Mouse (Mus musculus) bone marrow macrophage, adult 2 months (primary cell): ENCODE data around the gene Tspan18. TPM values are rescaled to one million over a fixed set of nuclear protein-coding genes. Genes with fewer than 3 reads are reported as not detected.

Source experiments
- H3K27ac ChIP-seq: 2 replicates; pipeline ENCODE4 v1.5.1; 2012; ENCODE audit warnings: low read depth, low read length; ENCODE audit not compliant: insufficient read depth
- H3K4me1 ChIP-seq: 2 replicates; pipeline ENCODE4 v1.6.1; 2012; ENCODE audit warnings: low read length; ENCODE audit not compliant: control insufficient read depth, insufficient read depth
- H3K4me3 ChIP-seq: 2 replicates; pipeline ENCODE4 v1.5.1; 2012; ENCODE audit warnings: mild to moderate bottlenecking, low read length, moderate library complexity; ENCODE audit not compliant: insufficient read depth
- CTCF ChIP-seq: IDR thresholded peaks from 2 replicates; pipeline ENCODE4 v1.5.1; 2012; ENCODE audit warnings: low read depth, mild to moderate bottlenecking, low read length, moderate library complexity
- POLR2A ChIP-seq: IDR thresholded peaks from 2 replicates; pipeline ENCODE4 v1.6.1; 2012; ENCODE audit warnings: mild to moderate bottlenecking, low read depth, low read length, borderline replicate concordance
- polyA plus RNA-seq: library from polyadenylated mRNA; stranded (reverse); fragments of >200 nt; gene quantifications from 2 replicates; pipeline ENCODE4 v1.2.4, GENCODE M21; 2012; ENCODE audit not compliant: missing spikeins, insufficient read depth, insufficient read length

The Tspan18 gene
- polyA plus RNA-seq, 1 experiment, result not detected

GRCm38 (mm10) chr2:93192182-93192560 lies 142.1 kb downstream of the Tspan18 start:
- TF ChIP-seq POLR2A, result no peak
- no peak for TF ChIP-seq CTCF
- no peak overlapping the region for H3K27ac ChIP-seq
- no peaks in the 10 kb centered on the region for H3K4me1 ChIP-seq
- H3K4me3 ChIP-seq, result no peak overlapping the region

GRCm38 (mm10) chr2:93191488-93192181 lies 142.7 kb downstream of the Tspan18 start:
- no peaks in the 10 kb centered on the region for H3K4me1 ChIP-seq
- H3K27ac ChIP-seq, result no peak overlapping the region
- no peak overlapping the region for H3K4me3 ChIP-seq

GRCm38 (mm10) chr2:93190771-93191487 lies 143.4 kb downstream of the Tspan18 start:
- H3K4me3 ChIP-seq, result no peak overlapping the region
- no peaks in the 10 kb centered on the region for H3K4me1 ChIP-seq
- no peak overlapping the region for H3K27ac ChIP-seq
- TF ChIP-seq POLR2A, result no peak
- no peak for TF ChIP-seq CTCF

More at GRCm38 (mm10) chr2:93191488-93192181, 142.7 kb downstream of the Tspan18 start:
- no peak for TF ChIP-seq CTCF
- TF ChIP-seq POLR2A, result no peak

GRCm38 (mm10) chr2:93188761-93189458 lies 145.4 kb downstream of the Tspan18 start:
- TF ChIP-seq CTCF, result no peak
- TF ChIP-seq POLR2A, result no peak
- Histone ChIP-seq H3K4me3 (peak overlapping the region; percentile 44), H3K4me1 (no peaks in the 10 kb centered on the region), H3K27ac (no peak overlapping the region)

- TF ChIP-seq CTCF (no peak), POLR2A (no peak)
- Histone ChIP-seq H3K27ac (no peak overlapping the region), H3K4me3 (peak overlapping the region; percentile 44), H3K4me1 (no peaks in the 10 kb centered on the region)
Observed at GRCm38 (mm10) chr2:93188020-93188760, 146.1 kb downstream of the Tspan18 start.

GRCm38 (mm10) chr2:93187323-93187996 lies 146.8 kb downstream of the Tspan18 start, which contains the start of gene Trp53i11:
Gene Trp53i11, plus strand, starts transcription at chr2:93187548.
- TF ChIP-seq CTCF (no peak), POLR2A (no peak)
- peak within 1 kb of the TSS; percentile 44 for H3K4me3 ChIP-seq
- H3K27ac ChIP-seq, result no peak within 1 kb of the TSS
- no peaks in the 10 kb centered on the region for H3K4me1 ChIP-seq

- H3K27ac ChIP-seq, result no peak overlapping the region
- H3K4me1 ChIP-seq, result no peaks in the 10 kb centered on the region
- TF ChIP-seq CTCF, result no peak
- TF ChIP-seq POLR2A, result no peak
- no peak overlapping the region for H3K4me3 ChIP-seq
Observed at GRCm38 (mm10) chr2:93182859-93183258, 151.4 kb downstream of the Tspan18 start.

GRCm38 (mm10) chr2:93180077-93180844 lies 154.0 kb downstream of the Tspan18 start:
- TF ChIP-seq POLR2A (no peak), CTCF (no peak)
- Histone ChIP-seq H3K4me3 (no peak overlapping the region), H3K27ac (no peak overlapping the region), H3K4me1 (no peaks in the 10 kb centered on the region)
